Comparison of ENCODE assay signal across 8 mouse cellular contexts in genomic region chr15:101973414-101974077, GRCm38 (mm10). TPM values are rescaled to one million over a fixed set of nuclear protein-coding genes. Genes with fewer than 3 reads are reported as not detected.
DNase-seq lines count a peak whose midpoint lies in the region; ATAC-seq and TF ChIP-seq lines count a peak whose summit lies in the region.

No protein-coding gene starts in this region.

- no peaks in the 10 kb centered on the region for H3K9me3 ChIP-seq in hindbrain, embryonic 13.5 days

- H3K27ac ChIP-seq in cerebellum, adult 2 months (ENCODE audit: insufficient read depth, low read length), result no peak overlapping the region
- no peak overlapping the region for H3K27ac ChIP-seq in hindbrain, embryonic 13.5 days

- H3K4me1 ChIP-seq in cerebellum, adult 2 months (ENCODE audit: control insufficient read depth, insufficient read depth, low read length), result 0 out of 2 replicates have a peak, but pooled peaks cover 2% of the 10 kb centered on the region
- H3K4me1 ChIP-seq in hindbrain, embryonic 13.5 days (replicated peaks), result peaks cover 18% of the 10 kb centered on the region

- peak; percentile 87 for TF ChIP-seq CTCF in cerebellum, adult 2 months (IDR thresholded peaks at IDR 0.05; ENCODE audit: borderline replicate concordance, insufficient read depth, low read depth, low read length)

- TF ChIP-seq POLR2A in cerebellum, adult 2 months (IDR thresholded peaks at IDR 0.05; ENCODE audit: borderline replicate concordance, insufficient read depth, low read length), result no peak

- H3K27me3 ChIP-seq in cerebellum, adult 2 months (ENCODE audit: control insufficient read depth, insufficient read depth, low read length), result no peaks in the 10 kb centered on the region
- H3K27me3 ChIP-seq in hindbrain, embryonic 13.5 days, result peaks cover 25% of the 10 kb centered on the region; the same call in 1 of the 2 replicates

- 14% methylated on average over 15 of the region's 15 CpGs for WGBS in cerebellum, adult 2 months
- WGBS in hindbrain, embryonic 13.5 days, result 10% methylated on average over 15 of the region's 15 CpGs

- no peak overlapping the region for H3K9ac ChIP-seq in hindbrain, embryonic 13.5 days

- H3K4me3 ChIP-seq in cerebellum, adult 2 months (replicated peaks; ENCODE audit: insufficient read depth, low read depth, low read length), result no peak overlapping the region
- H3K4me3 ChIP-seq in hindbrain, embryonic 13.5 days, result no peak overlapping the region

- H3K4me2 ChIP-seq in hindbrain, embryonic 13.5 days, result no peak overlapping the region

- H3K36me3 ChIP-seq in hindbrain, embryonic 13.5 days, result no peaks in the 10 kb centered on the region

- DNase-seq in NIH3T3 (ENCODE audit: low read depth), result peak; percentile 97
- peak; percentile 70 to 84 for DNase-seq in cerebellum, adult 2 months
- peak; percentile 95 for DNase-seq in forelimb bud, embryonic 11.5 days (ENCODE audit: low read depth, low spot score)
- DNase-seq in layer of hippocampus, postnatal 36 days, result peak; percentile 94 to 97
- peak; percentile 92 for DNase-seq in right cerebral cortex, adult 18-20 months
- DNase-seq in urinary bladder, adult 18-20 months (ENCODE audit: low spot score in 2 of 2), result peak; percentile 90 to 99

- peak; percentile 58 for ATAC-seq in hindbrain, embryonic 13.5 days (ENCODE audit: low FRiP score)
- ATAC-seq in megakaryocyte, adult 5-6 weeks (ENCODE audit: poor library complexity, severe bottlenecking), result peak; percentile 68

RNA-seq across cellular contexts. Expression of gene Krt78, which starts 19.5 kb away (rescaled TPM):
- polyA plus RNA-seq in cerebellum, adult 2 months (2012; rRNA removed), result 0.03 TPM in 1 of 2 replicates, not detected in the other
- not detected in 2 replicates for polyA plus RNA-seq in hindbrain, embryonic 13.5 days (2015; fragmentation: Nextera tagmentation; extraction: Ambion mirVana)
- not detected for total RNA-seq in layer of hippocampus, postnatal 36 days (2021)
- not detected in 2 replicates for total RNA-seq in megakaryocyte, adult 5-6 weeks (2015)
- not detected in 2 replicates for total RNA-seq in megakaryocyte, adult 5-6 weeks (2017)

RNA-seq across cellular contexts. Expression of gene Krt8, which starts 30.7 kb away (rescaled TPM):
- 0.61 and 1.1 TPM in 2 replicates for polyA plus RNA-seq in cerebellum, adult 2 months (2012; rRNA removed)
- 4.0 and 6.2 TPM in 2 replicates for polyA plus RNA-seq in hindbrain, embryonic 13.5 days (2015; fragmentation: Nextera tagmentation; extraction: Ambion mirVana)
- under 1 TPM in 1 of 2 experiments, not detected in 1; 0.18 TPM for total RNA-seq in layer of hippocampus, postnatal 36 days (2021)
- total RNA-seq in megakaryocyte, adult 5-6 weeks (2015), result not detected in 2 replicates
- not detected in 2 replicates for total RNA-seq in megakaryocyte, adult 5-6 weeks (2017)

RNA-seq across cellular contexts. Expression of gene Krt79, which starts 33.4 kb away (rescaled TPM):
- not detected in 2 replicates for polyA plus RNA-seq in cerebellum, adult 2 months (2012; rRNA removed)
- 0.12 and 0.23 TPM in 2 replicates for polyA plus RNA-seq in hindbrain, embryonic 13.5 days (2015; fragmentation: Nextera tagmentation; extraction: Ambion mirVana)
- not detected for total RNA-seq in layer of hippocampus, postnatal 36 days (2021)
- total RNA-seq in megakaryocyte, adult 5-6 weeks (2015), result not detected in 2 replicates
- total RNA-seq in megakaryocyte, adult 5-6 weeks (2017), result not detected in 2 replicates

RNA-seq across cellular contexts. Expression of gene Krt4, which starts 49.0 kb away (rescaled TPM):
- 0.05 TPM in 1 of 2 replicates, not detected in the other for polyA plus RNA-seq in cerebellum, adult 2 months (2012; rRNA removed)
- not detected in 2 replicates for polyA plus RNA-seq in hindbrain, embryonic 13.5 days (2015; fragmentation: Nextera tagmentation; extraction: Ambion mirVana)
- total RNA-seq in layer of hippocampus, postnatal 36 days (2021), result not detected
- total RNA-seq in megakaryocyte, adult 5-6 weeks (2015), result not detected in 2 replicates
- total RNA-seq in megakaryocyte, adult 5-6 weeks (2017), result not detected in 2 replicates

RNA-seq across cellular contexts. Expression of gene Krt18, which starts 54.4 kb away (rescaled TPM):
- polyA plus RNA-seq in cerebellum, adult 2 months (2012; rRNA removed), result 1.1 and 2.1 TPM in 2 replicates
- 7.6 and 14.2 TPM in 2 replicates for polyA plus RNA-seq in hindbrain, embryonic 13.5 days (2015; fragmentation: Nextera tagmentation; extraction: Ambion mirVana)
- total RNA-seq in layer of hippocampus, postnatal 36 days (2021), result under 1 TPM in 1 of 2 experiments, not detected in 1; 0.71 TPM
- total RNA-seq in megakaryocyte, adult 5-6 weeks (2015), result 0.22 and 0.23 TPM in 2 replicates
- total RNA-seq in megakaryocyte, adult 5-6 weeks (2017), result 0.89 and 1.7 TPM in 2 replicates
